Mouse (Mus musculus) embryonic fibroblast, embryonic 13.5 days (primary cell): ENCODE data around the gene Appbp2.

Experiments
- CTCF ChIP-seq: IDR thresholded peaks from 2 replicates; pipeline ENCODE4 v1.5.1; 2011; ENCODE audit warnings: mild to moderate bottlenecking, control low read depth, low read length, moderate library complexity, borderline replicate concordance; ENCODE audit not compliant: insufficient read depth
- POLR2A ChIP-seq: IDR thresholded peaks from 2 replicates; pipeline ENCODE4 v1.6.1; 2011; ENCODE audit warnings: low read depth, mild to moderate bottlenecking, control low read depth, low read length, moderate library complexity

GRCm38 (mm10) chr11:85211151-85211550 lies 23.8 kb downstream of the Appbp2 start:
- TF ChIP-seq CTCF: no peak
- no peak for TF ChIP-seq POLR2A
